Mouse (Mus musculus) ES-E14 (cell line): Measurements from ENCODE around the gene Cmss1.

Experiments
- CHD2 ChIP-seq: IDR thresholded peaks from 2 replicates; pipeline ENCODE4 v1.6.1; 2014; ENCODE audit warnings: mild to moderate bottlenecking, low read depth, low read length, inconsistent platforms
- HCFC1 ChIP-seq: IDR thresholded peaks from 2 replicates; pipeline ENCODE4 v1.6.1; 2012; ENCODE audit warnings: low read length, inconsistent platforms, borderline replicate concordance; ENCODE audit not compliant: insufficient read depth
- ZC3H11A ChIP-seq: IDR thresholded peaks from 2 replicates; pipeline ENCODE4 v1.6.1; 2012; ENCODE audit warnings: low read depth, mild to moderate bottlenecking, inconsistent platforms, low read length, borderline replicate concordance
- ZNF384 ChIP-seq: IDR thresholded peaks from 2 replicates; pipeline ENCODE4 v1.6.1; 2012; ENCODE audit warnings: low read depth, low read length, inconsistent platforms

- TF ChIP-seq ZC3H11A (no peak), HCFC1 (no peak), ZNF384 (no peak), CHD2 (no peak)
These were observed 63.4 kb downstream of the Cmss1 start for GRCm38 (mm10) chr16:57543243-57543642.
